In genomic region chr11:100623867-100624266, GRCm38 (mm10) we compare ENCODE assay signal across 8 mouse cellular contexts. TPM values are rescaled to one million over a fixed set of nuclear protein-coding genes. Genes with fewer than 3 reads are reported as not detected.
DNase-seq lines count a peak whose midpoint lies in the region; ATAC-seq and TF ChIP-seq lines count a peak whose summit lies in the region.

No protein-coding gene starts in this region.

- H3K4me3 ChIP-seq in heart, embryonic 11.5 days (ENCODE audit: low read depth, low read length), result peak overlapping the region; percentile 85; the same call in 1 of the 2 replicates
- no peak overlapping the region for H3K4me3 ChIP-seq in forebrain, embryonic 11.5 days (ENCODE audit: low read depth, low read length)
- H3K4me3 ChIP-seq in lung, adult 2 months (replicated peaks; ENCODE audit: extremely low read depth, low read depth, low read length), result peak overlapping the region; percentile 47

- peaks cover 11% of the 10 kb centered on the region; the same call in 1 of the 2 replicates for H3K36me3 ChIP-seq in heart, embryonic 11.5 days (ENCODE audit: control insufficient read depth, insufficient read depth, low read length)
- H3K36me3 ChIP-seq in forebrain, embryonic 11.5 days (ENCODE audit: control insufficient read depth, insufficient read depth, low read length), result no peaks in the 10 kb centered on the region; the same call in 1 of the 2 replicates

- peak overlapping the region; percentile 77 for H3K4me2 ChIP-seq in heart, embryonic 11.5 days
- H3K4me2 ChIP-seq in forebrain, embryonic 11.5 days (ENCODE audit: low read depth, low read length, severe bottlenecking), result peak overlapping the region; percentile 26; the same call in 1 of the 2 replicates

- 57% methylated on average over 5 of the region's 5 CpGs for WGBS in heart, embryonic 11.5 days (ENCODE audit: insufficient replicate concordance)
- WGBS in forebrain, embryonic 11.5 days, result 65% methylated on average over 5 of the region's 5 CpGs
- 26% methylated on average over 5 of the region's 5 CpGs for WGBS in lung, adult 2 months

- no peak overlapping the region for H3K27ac ChIP-seq in heart, embryonic 11.5 days (ENCODE audit: low read depth, low read length)
- no peak overlapping the region for H3K27ac ChIP-seq in forebrain, embryonic 11.5 days (ENCODE audit: low read depth, low read length)

- no peak for ATAC-seq in heart, embryonic 11.5 days (replicated peaks; ENCODE audit: insufficient number of reproducible peaks, low FRiP score, low TSS enrichment)
- ATAC-seq in forebrain, embryonic 11.5 days (replicated peaks; ENCODE audit: low FRiP score), result no peak

- TF ChIP-seq CTCF in lung, adult 2 months (IDR thresholded peaks at IDR 0.05; ENCODE audit: insufficient read depth, low read length), result no peak

- no peak for DNase-seq in heart, adult 9 months (ENCODE audit: low spot score in 2 of 2)
- peak; percentile 68 for DNase-seq in forebrain, embryonic 11.5 days (ENCODE audit: low spot score)
- peak; percentile 44 for DNase-seq in kidney, adult 18-20 months
- DNase-seq in lung, adult 2 months, result peak; percentile 51
- DNase-seq in spleen, adult 12 weeks (ENCODE audit: low spot score), result peak; percentile 50
- no peak for DNase-seq in cerebellum, postnatal 4 days (ENCODE audit: low spot score in 2 of 2)
- no peak for DNase-seq in thymus, postnatal 14 days

- no peaks in the 10 kb centered on the region for H3K27me3 ChIP-seq in heart, embryonic 11.5 days (ENCODE audit: control insufficient read depth, insufficient read depth, low read length)
- H3K27me3 ChIP-seq in forebrain, embryonic 11.5 days (ENCODE audit: control insufficient read depth, insufficient read depth, low read length), result no peaks in the 10 kb centered on the region

- peaks cover 15% of the 10 kb centered on the region for H3K4me1 ChIP-seq in heart, embryonic 11.5 days (ENCODE audit: control insufficient read depth, insufficient read depth, low read length)
- peaks cover 7% of the 10 kb centered on the region; the same call in 1 of the 2 replicates for H3K4me1 ChIP-seq in forebrain, embryonic 11.5 days (replicated peaks; ENCODE audit: control insufficient read depth, insufficient read depth, low read length)
- H3K4me1 ChIP-seq in lung, adult 2 months (ENCODE audit: control insufficient read depth, insufficient read depth, low read length), result peaks cover 16% of the 10 kb centered on the region

- peak overlapping the region; percentile 43; the same call in 1 of the 2 replicates for H3K9ac ChIP-seq in heart, embryonic 11.5 days (ENCODE audit: low read depth, low read length)
- H3K9ac ChIP-seq in forebrain, embryonic 11.5 days (ENCODE audit: low read length), result peak overlapping the region; percentile 23; the same call in 1 of the 2 replicates

- no peak for TF ChIP-seq POLR2A in lung, adult 2 months (IDR thresholded peaks at IDR 0.05; ENCODE audit: borderline replicate concordance, extremely low read depth, low read depth, low read length)

- H3K9me3 ChIP-seq in heart, embryonic 11.5 days (replicated peaks; ENCODE audit: control insufficient read depth, low read length), result no peaks in the 10 kb centered on the region
- no peaks in the 10 kb centered on the region for H3K9me3 ChIP-seq in forebrain, embryonic 11.5 days (ENCODE audit: control insufficient read depth, low read length)

RNA-seq across cellular contexts. Expression of gene Dnajc7, which starts 3.9 kb away (rescaled TPM):
- 69.4 and 85.1 TPM in 2 replicates for polyA plus RNA-seq in heart, embryonic 11.5 days (2014; fragmentation: Nextera tagmentation; extraction: Ambion mirVana)
- 95.9 and 105 TPM in 2 replicates for polyA plus RNA-seq in forebrain, embryonic 11.5 days (2014; fragmentation: Nextera tagmentation; extraction: Ambion mirVana)
- 29.8 and 56.5 TPM in 2 replicates for polyA plus RNA-seq in lung, adult 2 months (2012; rRNA removed)

RNA-seq across cellular contexts. Expression of gene Nkiras2, which starts 4.8 kb away (rescaled TPM):
- 65.4 and 66.9 TPM in 2 replicates for polyA plus RNA-seq in heart, embryonic 11.5 days (2014; fragmentation: Nextera tagmentation; extraction: Ambion mirVana)
- 94.5 and 107 TPM in 2 replicates for polyA plus RNA-seq in forebrain, embryonic 11.5 days (2014; fragmentation: Nextera tagmentation; extraction: Ambion mirVana)
- polyA plus RNA-seq in lung, adult 2 months (2012; rRNA removed), result 59.4 and 84.5 TPM in 2 replicates

RNA-seq across cellular contexts. Expression of gene Cnp, which starts 49.2 kb away (rescaled TPM):
- 15.7 and 19.0 TPM in 2 replicates for polyA plus RNA-seq in heart, embryonic 11.5 days (2014; fragmentation: Nextera tagmentation; extraction: Ambion mirVana)
- polyA plus RNA-seq in forebrain, embryonic 11.5 days (2014; fragmentation: Nextera tagmentation; extraction: Ambion mirVana), result 18.3 and 20.3 TPM in 2 replicates
- 27.5 and 29.9 TPM in 2 replicates for polyA plus RNA-seq in lung, adult 2 months (2012; rRNA removed)

Comparison
In these comparisons a context has a peak if more than half of its experiments do, and no peak if none do; other contexts are left out.
1. DNase-seq: peak in forebrain, embryonic 11.5 days (single experiment), kidney, adult 18-20 months (single experiment), lung, adult 2 months (single experiment) and spleen, adult 12 weeks (single experiment); none in heart, adult 9 months (0 of 2), cerebellum, postnatal 4 days (0 of 2) and thymus, postnatal 14 days (single experiment).